Mouse (Mus musculus) G1E (cell line): ENCODE data around the gene Sugct. TPM values are rescaled to one million over a fixed set of nuclear protein-coding genes. Genes with fewer than 3 reads are reported as not detected.

Experiments used
- ATAC-seq: 2 replicates; pipeline ENCODE4 v1.8.0; 2016; ENCODE audit warnings: mild to moderate bottlenecking; ENCODE audit not compliant: insufficient number of reproducible peaks, poor library complexity, low FRiP score, severe bottlenecking; ENCODE audit errors: extremely low read depth
- DNase-seq: peaks from one replicate; pipeline ENCODE4 v3.0.0; 2012; ENCODE audit warnings: low spot score
- H3K27me3 ChIP-seq: 2 replicates; pipeline ENCODE4 v1.6.1; 2012; ENCODE audit warnings: mild to moderate bottlenecking, low read length, inconsistent platforms; ENCODE audit not compliant: insufficient read depth
- H3K36me3 ChIP-seq: replicated peaks from 2 replicates; pipeline ENCODE3; 2012; ENCODE audit warnings: mild to moderate bottlenecking, inconsistent platforms
- H3K4me1 ChIP-seq: 2 replicates; pipeline ENCODE4 v1.6.1; 2012; ENCODE audit warnings: low read depth, low read length, inconsistent platforms, mixed read lengths; ENCODE audit not compliant: insufficient read depth
- H3K4me3 ChIP-seq: 2 replicates; pipeline ENCODE4 v1.5.1; 2012; ENCODE audit warnings: low read depth, mild to moderate bottlenecking, inconsistent platforms, low read length, moderate library complexity, mixed read lengths
- H3K9me3 ChIP-seq: replicated peaks from 2 replicates; pipeline ENCODE4 v1.6.1; 2012; ENCODE audit warnings: inconsistent platforms
- CTCF ChIP-seq: IDR thresholded peaks from 2 replicates; pipeline ENCODE4 v1.5.1; 2012; ENCODE audit warnings: low read depth, low read length, inconsistent platforms, mixed read lengths
- GATA1 ChIP-seq: IDR thresholded peaks from 2 replicates; pipeline ENCODE4 v1.6.1; 2012; ENCODE audit warnings: borderline replicate concordance, low read length, inconsistent platforms, mixed read lengths
- GATA2 ChIP-seq: IDR thresholded peaks from 2 replicates; pipeline ENCODE4 v1.6.1; 2012; ENCODE audit warnings: low read depth, low read length, inconsistent platforms, borderline replicate concordance
- POLR2AphosphoS5 ChIP-seq: IDR thresholded peaks from 2 replicates; pipeline ENCODE4 v1.6.1; 2012; ENCODE audit warnings: low read depth, low read length, inconsistent platforms; ENCODE audit not compliant: insufficient replicate concordance
- TAL1 ChIP-seq: conservative IDR thresholded peaks from 2 replicates; pipeline ENCODE4 v1.6.1; 2012; ENCODE audit warnings: low read depth, low read length, inconsistent platforms, mixed read lengths
- polyA plus RNA-seq: library from polyadenylated mRNA; stranded (reverse); fragments of >175 nt; gene quantifications from 2 replicates; pipeline ENCODE4 v1.2.3, GENCODE M21; 2012
- total RNA-seq, 2 experiments: library from RNA; stranded (forward) in 1 of 2; stranded (reverse) in 1 of 2; fragments of 200-1000 nt in 1 of 2; fragments of >200 nt in 1 of 2; fragmentation: Nextera tagmentation in 1 of 2; gene quantifications; 2 replicates each; pipeline ENCODE4 v1.2.3; 2014 to 2017

The Sugct gene
- total and polyA plus RNA-seq, 3 experiments, result 1.1 to 4.8 (median 1.8) TPM

DNA sequence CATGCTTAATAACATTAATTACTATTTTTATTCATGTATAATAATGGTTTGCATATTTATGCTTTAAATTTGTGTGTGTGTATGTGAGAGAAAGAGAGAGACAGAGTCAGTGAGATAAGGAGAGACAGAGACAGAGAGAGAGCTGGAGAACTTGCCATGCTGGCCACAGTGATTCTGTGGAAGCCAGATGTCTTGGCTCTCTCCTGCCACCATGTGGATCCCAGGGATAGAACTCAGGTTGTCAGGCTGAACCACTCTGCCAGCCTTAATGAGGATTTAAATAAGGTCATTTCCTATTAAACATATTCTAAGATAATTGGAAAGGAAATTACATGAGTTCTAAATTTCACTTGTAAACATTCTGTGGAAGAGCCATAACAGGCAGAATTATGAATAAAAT, 110.5 kb downstream of the Sugct start:
- no peaks in the 10 kb centered on the region for H3K9me3 ChIP-seq
- TF ChIP-seq GATA1, result no peak
- TF ChIP-seq TAL1, result no peak
- TF ChIP-seq POLR2AphosphoS5, result no peak
- TF ChIP-seq GATA2, result no peak
- no peak for TF ChIP-seq CTCF
- ATAC-seq, result no peak
- no peaks in the 10 kb centered on the region for H3K4me1 ChIP-seq
- H3K36me3 ChIP-seq, result no peaks in the 10 kb centered on the region
- DNase-seq, result no peak
- H3K27me3 ChIP-seq, result 0 out of 2 replicates have a peak, but pooled peaks cover 3% of the 10 kb centered on the region
- H3K4me3 ChIP-seq, result no peak overlapping the region

- no peak overlapping the region for H3K4me3 ChIP-seq
- H3K4me1 ChIP-seq, result no peaks in the 10 kb centered on the region
- no peaks in the 10 kb centered on the region for H3K9me3 ChIP-seq
- DNase-seq (no peak), ATAC-seq (no peak)
- H3K36me3 ChIP-seq, result no peaks in the 10 kb centered on the region
- 0 out of 2 replicates have a peak, but pooled peaks cover 3% of the 10 kb centered on the region for H3K27me3 ChIP-seq
- no peak for TF ChIP-seq POLR2AphosphoS5
- TF ChIP-seq GATA1, result no peak
- no peak for TF ChIP-seq TAL1
- TF ChIP-seq GATA2, result no peak
- TF ChIP-seq CTCF, result no peak
Measured at GRCm38 (mm10) chr13:17581684-17582083, 113.7 kb downstream of the Sugct start.

- H3K36me3 ChIP-seq, result no peaks in the 10 kb centered on the region
- no peaks in the 10 kb centered on the region for H3K9me3 ChIP-seq
- no peak overlapping the region for H3K4me3 ChIP-seq
- no peak for DNase-seq
- ATAC-seq, result no peak
- no peaks in the 10 kb centered on the region for H3K4me1 ChIP-seq
- H3K27me3 ChIP-seq, result peaks cover 4% of the 10 kb centered on the region; the same call in 1 of the 2 replicates
- TF ChIP-seq CTCF (no peak), POLR2AphosphoS5 (no peak), TAL1 (no peak), GATA2 (no peak), GATA1 (no peak)
Measured at GRCm38 (mm10) chr13:17559357-17559756, 136.0 kb downstream of the Sugct start.

GRCm38 (mm10) chr13:17536341-17536740, 159.0 kb downstream of the Sugct start:
- Histone ChIP-seq H3K36me3 (no peaks in the 10 kb centered on the region), H3K4me3 (no peak overlapping the region), H3K27me3 (peaks cover 13% of the 10 kb centered on the region), H3K9me3 (no peaks in the 10 kb centered on the region), H3K4me1 (peaks cover 3% of the 10 kb centered on the region; the same call in 1 of the 2 replicates)
- DNase-seq, result no peak
- ATAC-seq, result no peak
- TF ChIP-seq GATA1, result no peak

DNA sequence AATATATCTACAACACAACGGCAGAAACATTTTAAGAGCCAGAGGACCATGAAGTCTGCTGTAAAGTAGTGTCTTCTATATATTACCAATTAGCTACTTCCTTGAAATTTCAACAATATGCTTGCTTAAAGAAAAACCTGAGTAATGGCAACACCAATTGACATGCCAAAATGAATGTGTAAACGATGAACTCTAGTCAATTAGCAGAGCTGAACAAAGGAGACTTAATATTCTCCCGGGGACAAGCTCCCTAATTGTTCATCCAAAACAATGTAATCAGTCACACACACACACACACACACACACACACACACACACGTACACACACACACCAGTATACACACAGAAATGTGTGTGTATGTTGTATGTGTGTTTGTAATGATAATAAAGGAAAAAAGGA, 160.5 kb downstream of the Sugct start:
- H3K9me3 ChIP-seq, result no peaks in the 10 kb centered on the region
- H3K4me3 ChIP-seq, result no peak overlapping the region
- H3K4me1 ChIP-seq, result peaks cover 3% of the 10 kb centered on the region; the same call in 1 of the 2 replicates
- peaks cover 14% of the 10 kb centered on the region for H3K27me3 ChIP-seq
- TF ChIP-seq GATA1 (no peak), GATA2 (no peak), TAL1 (no peak), POLR2AphosphoS5 (no peak), CTCF (no peak)
- H3K36me3 ChIP-seq, result no peaks in the 10 kb centered on the region
- DNase-seq (no peak), ATAC-seq (no peak)

DNA sequence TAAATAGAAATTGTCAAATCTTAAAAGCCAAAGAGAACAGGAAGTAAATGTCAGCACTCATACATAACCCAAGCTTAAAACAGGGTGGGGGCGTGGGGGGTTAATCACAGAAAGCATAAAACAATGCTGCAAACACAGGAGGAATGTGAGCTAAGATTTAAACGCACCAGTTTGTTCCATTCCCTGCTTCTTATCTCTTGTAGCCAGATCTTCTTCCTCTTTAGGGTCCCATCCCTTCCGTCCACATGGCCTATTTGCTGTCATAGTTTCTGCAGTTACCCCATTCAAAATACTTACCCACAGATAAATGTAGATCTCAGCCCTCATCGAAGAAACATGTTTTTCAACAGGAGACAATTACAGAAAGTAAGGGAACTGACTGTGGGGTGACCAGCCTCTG, 160.9 kb downstream of the Sugct start:
- ATAC-seq, result peak; percentile 70

More for the DNA sequence above, 160.9 kb downstream of the Sugct start:
- Histone ChIP-seq H3K27me3 (peaks cover 14% of the 10 kb centered on the region), H3K4me3 (no peak overlapping the region), H3K9me3 (no peaks in the 10 kb centered on the region), H3K4me1 (peaks cover 3% of the 10 kb centered on the region; the same call in 1 of the 2 replicates), H3K36me3 (no peaks in the 10 kb centered on the region)
- TF ChIP-seq GATA1 (no peak), GATA2 (no peak), POLR2AphosphoS5 (no peak), CTCF (no peak), TAL1 (no peak)
- DNase-seq, result no peak
